Mouse (Mus musculus): ENCODE data around the gene Nsun5. TPM values are rescaled to one million over a fixed set of nuclear protein-coding genes. Genes with fewer than 3 reads are reported as not detected.

Nsun5 gene
- 30.2 and 34.7 TPM in 2 replicates for polyA plus RNA-seq (2015; fragmentation: Nextera tagmentation; extraction: Ambion mirVana)

DNA sequence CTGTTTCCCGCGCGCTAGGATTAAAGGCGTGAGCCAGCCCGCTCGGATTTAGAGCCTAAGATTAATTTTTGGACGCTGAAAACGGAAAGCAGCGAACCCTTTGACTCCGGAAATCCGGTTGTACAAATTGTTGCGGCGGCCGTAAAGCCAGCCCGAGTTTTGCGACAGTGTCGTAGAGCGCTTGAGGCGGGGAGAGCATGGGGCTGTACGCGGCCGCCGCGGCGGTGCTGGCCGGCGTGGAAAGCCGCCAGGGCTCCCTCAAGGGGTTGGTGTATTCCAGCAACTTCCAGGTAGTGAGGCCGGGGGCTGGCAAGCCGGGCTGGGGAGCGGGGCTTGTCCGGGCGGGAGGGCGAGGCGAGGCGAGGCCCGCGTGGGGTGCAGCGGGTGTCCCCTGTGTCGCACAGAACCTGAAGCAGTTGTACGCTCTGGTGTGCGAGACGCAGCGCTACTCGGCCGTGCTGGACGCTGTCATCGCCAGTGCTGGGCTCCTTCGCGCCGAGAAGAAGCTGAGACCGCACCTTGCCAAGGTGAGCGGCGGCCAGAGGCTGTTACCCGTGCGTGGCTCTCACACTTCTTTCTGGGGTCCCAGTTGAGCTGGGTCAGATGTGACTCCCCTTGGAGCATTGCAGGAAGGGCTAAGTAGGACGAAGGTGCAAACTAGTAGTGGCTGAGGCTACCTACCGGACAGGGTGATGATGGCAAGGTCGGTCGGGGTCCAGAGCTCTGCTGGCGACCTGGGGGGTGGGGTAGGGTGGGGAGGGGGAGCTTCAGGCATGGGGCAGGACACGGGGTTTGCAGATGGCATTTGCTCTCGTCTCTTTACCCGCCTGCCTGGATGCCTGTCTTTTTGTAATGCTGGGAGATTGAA lies at the start of gene Nsun5:
Gene Nsun5 (plus strand): TSS at position 167 of the 868 bp plus-strand sequence.
- H3K4me1 ChIP-seq (ENCODE audit: control insufficient read depth, insufficient read depth, low read length): peaks cover 7% of the 10 kb centered on the region
- no peaks in the 10 kb centered on the region for H3K27me3 ChIP-seq (replicated peaks; ENCODE audit: control insufficient read depth, insufficient read depth, low read length)
- under 1% methylated on average over 64 of the region's 64 CpGs for WGBS
- peak; percentile 83 for ATAC-seq
- no peaks in the 10 kb centered on the region for H3K9me3 ChIP-seq (ENCODE audit: control insufficient read depth, low read length)
- peak within 1 kb of the TSS; percentile 71 for H3K27ac ChIP-seq (ENCODE audit: low read length)
- peak within 1 kb of the TSS; percentile 94 for H3K9ac ChIP-seq (ENCODE audit: low read depth, low read length)
- peak within 1 kb of the TSS; percentile 95 for H3K4me3 ChIP-seq (ENCODE audit: low read length)
- peak within 1 kb of the TSS; percentile 94 for H3K4me2 ChIP-seq (ENCODE audit: low read depth, low read length)
- H3K36me3 ChIP-seq (ENCODE audit: control insufficient read depth, insufficient read depth, low read length): peaks cover 18% of the 10 kb centered on the region

- H3K27me3 ChIP-seq (replicated peaks; ENCODE audit: control insufficient read depth, insufficient read depth, low read length): no peaks in the 10 kb centered on the region
- no peak overlapping the region for H3K9ac ChIP-seq (ENCODE audit: low read depth, low read length)
- no peaks in the 10 kb centered on the region for H3K36me3 ChIP-seq (ENCODE audit: control insufficient read depth, insufficient read depth, low read length)
- WGBS: 77% methylated on average over 1 of the region's 1 CpGs
- no peaks in the 10 kb centered on the region for H3K9me3 ChIP-seq (ENCODE audit: control insufficient read depth, low read length)
- no peak overlapping the region for H3K27ac ChIP-seq (ENCODE audit: low read length)
- H3K4me2 ChIP-seq (ENCODE audit: low read depth, low read length): no peak overlapping the region
- ATAC-seq: no peak
- no peaks in the 10 kb centered on the region for H3K4me1 ChIP-seq (ENCODE audit: control insufficient read depth, insufficient read depth, low read length)
- H3K4me3 ChIP-seq (ENCODE audit: low read length): no peak overlapping the region
Observed at GRCm38 (mm10) chr5:135322197-135322596, 47.6 kb upstream of the Nsun5 start.

DNA sequence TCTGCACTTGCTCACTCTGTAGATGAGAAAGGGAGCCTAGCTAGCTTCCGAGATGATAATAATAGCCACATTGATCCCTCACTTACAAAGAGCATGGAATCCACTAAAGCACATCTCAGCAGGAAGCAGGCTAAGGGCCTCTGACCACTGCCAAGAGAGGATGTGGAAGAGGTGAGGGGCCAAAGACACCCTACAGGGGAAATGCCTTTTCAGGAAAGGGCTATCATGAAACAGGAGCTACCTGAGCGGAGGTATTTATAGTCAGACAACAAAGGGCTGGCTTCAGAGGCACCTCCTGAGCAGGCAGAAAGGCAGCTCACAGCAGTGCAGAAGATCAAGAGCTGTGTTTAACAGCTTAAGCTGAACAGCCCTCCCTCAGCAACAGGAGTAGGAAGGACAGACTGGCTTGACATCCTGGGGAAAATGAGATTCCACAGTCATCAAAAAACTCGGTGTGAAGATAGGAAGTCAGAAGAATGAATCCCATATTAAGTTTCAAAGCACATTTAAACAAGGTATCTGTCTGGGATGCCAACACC lies 43.6 kb upstream of the Nsun5 start:
- no peaks in the 10 kb centered on the region for H3K4me1 ChIP-seq (ENCODE audit: control insufficient read depth, insufficient read depth, low read length)
- no peak overlapping the region for H3K9ac ChIP-seq (ENCODE audit: low read depth, low read length)
- H3K9me3 ChIP-seq (ENCODE audit: control insufficient read depth, low read length): no peaks in the 10 kb centered on the region
- WGBS: 29% methylated on average over 3 of the region's 3 CpGs
- no peak overlapping the region for H3K27ac ChIP-seq (ENCODE audit: low read length)
- no peaks in the 10 kb centered on the region for H3K36me3 ChIP-seq (ENCODE audit: control insufficient read depth, insufficient read depth, low read length)
- no peak overlapping the region for H3K4me3 ChIP-seq (ENCODE audit: low read length)
- H3K4me2 ChIP-seq (ENCODE audit: low read depth, low read length): no peak overlapping the region
- ATAC-seq: no peak
- no peaks in the 10 kb centered on the region for H3K27me3 ChIP-seq (replicated peaks; ENCODE audit: control insufficient read depth, insufficient read depth, low read length)

DNA sequence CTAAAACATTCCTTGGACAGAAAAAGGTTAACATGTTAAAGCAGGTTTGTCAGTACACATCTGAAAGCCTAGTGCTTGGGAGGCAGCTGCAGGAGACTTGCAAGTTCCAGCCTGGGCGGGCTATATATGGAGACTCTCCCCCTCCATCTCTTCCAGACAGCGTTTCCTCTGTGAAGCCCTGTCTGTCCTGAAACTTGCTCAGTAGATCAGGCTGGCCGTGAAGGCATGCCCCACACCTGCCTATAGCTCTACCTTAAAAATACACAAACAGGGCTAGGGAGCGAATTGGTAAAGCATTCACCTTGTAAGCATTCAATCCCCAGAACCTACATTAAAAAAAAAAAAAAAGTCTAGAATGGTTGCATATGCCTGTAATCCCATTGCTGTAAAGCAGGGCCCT lies 40.3 kb upstream of the Nsun5 start:
- 86% methylated on average over 4 of the region's 4 CpGs for WGBS

DNA sequence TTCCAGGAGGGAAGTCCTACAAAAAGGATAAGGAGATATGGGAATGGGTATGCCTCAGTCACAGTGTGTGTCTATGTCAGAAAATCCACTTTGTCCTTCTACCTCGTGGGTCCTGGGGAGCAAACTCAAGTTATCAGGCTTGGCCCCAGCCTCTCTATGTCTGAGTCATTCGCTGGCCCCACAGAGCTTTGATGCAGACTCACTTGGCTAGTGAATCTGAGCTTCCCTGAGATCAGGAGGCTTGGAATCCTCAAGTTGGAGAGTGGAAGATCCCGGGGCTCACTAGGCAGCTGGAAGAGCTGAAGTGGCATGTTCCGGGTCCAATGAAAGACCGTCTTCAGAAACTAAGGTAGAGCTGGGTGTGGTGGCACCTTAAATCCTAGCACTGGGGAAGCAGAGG lies 39.6 kb upstream of the Nsun5 start:
- no peak overlapping the region for H3K27ac ChIP-seq (ENCODE audit: low read length)
- H3K4me3 ChIP-seq (ENCODE audit: low read length): no peak overlapping the region
- WGBS: 84% methylated on average over 5 of the region's 5 CpGs
- H3K9ac ChIP-seq (ENCODE audit: low read depth, low read length): no peak overlapping the region
- no peaks in the 10 kb centered on the region for H3K4me1 ChIP-seq (ENCODE audit: control insufficient read depth, insufficient read depth, low read length)
- no peaks in the 10 kb centered on the region for H3K27me3 ChIP-seq (replicated peaks; ENCODE audit: control insufficient read depth, insufficient read depth, low read length)
- ATAC-seq: no peak
- no peaks in the 10 kb centered on the region for H3K9me3 ChIP-seq (ENCODE audit: control insufficient read depth, low read length)
- no peak overlapping the region for H3K4me2 ChIP-seq (ENCODE audit: low read depth, low read length)
- no peaks in the 10 kb centered on the region for H3K36me3 ChIP-seq (ENCODE audit: control insufficient read depth, insufficient read depth, low read length)

More for the DNA sequence above, 40.3 kb upstream of the Nsun5 start:
- no peak for ATAC-seq
- Histone ChIP-seq H3K36me3 (ENCODE audit: control insufficient read depth, insufficient read depth, low read length) (no peaks in the 10 kb centered on the region), H3K27ac (ENCODE audit: low read length) (no peak overlapping the region), H3K9me3 (ENCODE audit: control insufficient read depth, low read length) (no peaks in the 10 kb centered on the region), H3K27me3 (replicated peaks; ENCODE audit: control insufficient read depth, insufficient read depth, low read length) (no peaks in the 10 kb centered on the region), H3K4me2 (ENCODE audit: low read depth, low read length) (no peak overlapping the region), H3K4me1 (ENCODE audit: control insufficient read depth, insufficient read depth, low read length) (no peaks in the 10 kb centered on the region), H3K9ac (ENCODE audit: low read depth, low read length) (no peak overlapping the region), H3K4me3 (ENCODE audit: low read length) (no peak overlapping the region)

DNA sequence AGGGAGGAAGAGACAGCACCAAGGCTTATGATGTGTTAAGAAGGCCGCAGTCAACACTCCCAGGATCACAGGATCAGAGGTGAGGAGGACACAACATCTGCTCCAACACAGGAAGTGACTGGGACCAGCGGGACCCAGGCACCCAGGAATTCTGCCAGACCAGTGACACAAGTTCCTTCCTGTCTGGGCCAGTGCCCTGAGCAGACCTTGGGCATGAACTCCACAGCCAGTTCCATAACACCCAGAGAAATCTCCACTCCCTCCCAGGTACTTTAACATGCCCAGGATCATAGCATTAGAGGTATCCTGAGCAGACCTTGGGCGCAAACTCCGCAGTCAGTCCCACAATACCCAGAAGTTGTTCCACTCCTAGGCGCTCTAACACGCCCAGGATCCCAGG lies 38.6 kb upstream of the Nsun5 start:
- H3K27me3 ChIP-seq (replicated peaks; ENCODE audit: control insufficient read depth, insufficient read depth, low read length): no peaks in the 10 kb centered on the region
- no peak overlapping the region for H3K4me3 ChIP-seq (ENCODE audit: low read length)
- H3K4me2 ChIP-seq (ENCODE audit: low read depth, low read length): no peak overlapping the region
- 83% methylated on average over 6 of the region's 6 CpGs for WGBS
- H3K9ac ChIP-seq (ENCODE audit: low read depth, low read length): no peak overlapping the region
- no peaks in the 10 kb centered on the region for H3K36me3 ChIP-seq (ENCODE audit: control insufficient read depth, insufficient read depth, low read length)
- no peaks in the 10 kb centered on the region for H3K4me1 ChIP-seq (ENCODE audit: control insufficient read depth, insufficient read depth, low read length)
- H3K27ac ChIP-seq (ENCODE audit: low read length): no peak overlapping the region
- no peaks in the 10 kb centered on the region for H3K9me3 ChIP-seq (ENCODE audit: control insufficient read depth, low read length)
- no peak for ATAC-seq

DNA sequence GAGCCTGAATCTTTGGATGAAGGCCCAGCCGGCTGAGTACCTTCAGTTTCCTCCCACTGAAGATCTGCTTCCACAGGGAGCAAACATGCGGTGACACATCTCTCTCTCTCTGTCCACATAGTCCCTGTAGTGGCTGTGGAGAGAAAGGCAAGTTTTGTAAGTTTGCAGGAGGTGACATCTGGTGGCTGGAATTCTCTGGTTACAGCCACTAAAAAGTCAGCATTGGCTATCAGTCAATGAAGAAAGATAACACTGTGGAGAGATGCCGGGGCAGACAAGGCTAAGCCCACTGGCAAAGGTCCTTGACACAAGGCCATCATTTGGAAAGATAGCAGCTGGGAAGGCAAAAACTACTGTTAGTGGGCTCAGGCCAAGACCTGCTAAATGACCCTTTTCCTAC lies 32.2 kb upstream of the Nsun5 start:
- 45% methylated on average over 3 of the region's 3 CpGs for WGBS
- Histone ChIP-seq H3K27ac (ENCODE audit: low read length) (no peak overlapping the region), H3K4me2 (ENCODE audit: low read depth, low read length) (no peak overlapping the region)

DNA sequence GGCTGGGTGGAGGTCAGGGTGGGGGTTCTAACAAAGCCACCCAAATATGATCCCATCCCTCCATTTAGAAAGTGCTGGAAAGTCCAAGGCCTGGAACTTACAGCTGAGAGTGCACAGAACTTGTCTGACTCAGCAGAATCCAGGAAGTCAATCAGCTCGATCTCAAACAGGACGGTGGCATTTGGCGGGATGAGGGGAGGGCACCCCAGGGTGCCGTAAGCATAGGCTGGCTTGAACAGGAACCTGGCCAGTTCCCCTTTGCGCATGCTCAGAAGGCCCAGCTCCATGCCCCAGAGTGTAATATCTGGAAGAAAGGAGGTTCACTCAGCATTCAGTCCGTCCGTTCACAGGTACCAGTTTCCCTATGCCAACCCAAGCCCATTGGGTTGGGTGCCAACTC lies 23.8 kb upstream of the Nsun5 start:
- Histone ChIP-seq H3K9me3 (ENCODE audit: control insufficient read depth, low read length) (peaks cover 6% of the 10 kb centered on the region; the same call in 1 of the 2 replicates), H3K36me3 (ENCODE audit: control insufficient read depth, insufficient read depth, low read length) (no peaks in the 10 kb centered on the region), H3K4me2 (ENCODE audit: low read depth, low read length) (no peak overlapping the region), H3K27me3 (replicated peaks; ENCODE audit: control insufficient read depth, insufficient read depth, low read length) (no peaks in the 10 kb centered on the region), H3K9ac (ENCODE audit: low read depth, low read length) (no peak overlapping the region), H3K4me3 (ENCODE audit: low read length) (no peak overlapping the region), H3K27ac (ENCODE audit: low read length) (no peak overlapping the region), H3K4me1 (ENCODE audit: control insufficient read depth, insufficient read depth, low read length) (no peaks in the 10 kb centered on the region)
- no peak for ATAC-seq
- WGBS: 75% methylated on average over 7 of the region's 7 CpGs

More for the DNA sequence above, 32.2 kb upstream of the Nsun5 start:
- Histone ChIP-seq H3K36me3 (ENCODE audit: control insufficient read depth, insufficient read depth, low read length) (no peaks in the 10 kb centered on the region), H3K27me3 (replicated peaks; ENCODE audit: control insufficient read depth, insufficient read depth, low read length) (no peaks in the 10 kb centered on the region), H3K4me1 (ENCODE audit: control insufficient read depth, insufficient read depth, low read length) (no peaks in the 10 kb centered on the region), H3K9ac (ENCODE audit: low read depth, low read length) (no peak overlapping the region), H3K9me3 (ENCODE audit: control insufficient read depth, low read length) (no peaks in the 10 kb centered on the region), H3K4me3 (ENCODE audit: low read length) (no peak overlapping the region)
- ATAC-seq: no peak

GRCm38 (mm10) chr5:135346430-135346829 lies 23.3 kb upstream of the Nsun5 start:
- Histone ChIP-seq H3K9ac (ENCODE audit: low read depth, low read length) (no peak overlapping the region), H3K9me3 (ENCODE audit: control insufficient read depth, low read length) (peaks cover 6% of the 10 kb centered on the region; the same call in 1 of the 2 replicates), H3K27ac (ENCODE audit: low read length) (no peak overlapping the region), H3K27me3 (replicated peaks; ENCODE audit: control insufficient read depth, insufficient read depth, low read length) (no peaks in the 10 kb centered on the region), H3K4me1 (ENCODE audit: control insufficient read depth, insufficient read depth, low read length) (no peaks in the 10 kb centered on the region), H3K4me2 (ENCODE audit: low read depth, low read length) (no peak overlapping the region), H3K36me3 (ENCODE audit: control insufficient read depth, insufficient read depth, low read length) (no peaks in the 10 kb centered on the region), H3K4me3 (ENCODE audit: low read length) (no peak overlapping the region)
- ATAC-seq: no peak
- WGBS: 21% methylated on average over 1 of the region's 1 CpGs

All from intestine, embryonic 16.5 days (tissue).